Mouse (Mus musculus): ENCODE measurements around the gene Acmsd.
"Not testable (repeated sequence)": the region's sequence is repeated elsewhere in the genome, so short reads cannot be mapped to it uniquely, and the experiment has no call there.

Acmsd gene

GRCm38 (mm10) chr1:127729096-127729495, at the start of gene Acmsd:
Gene Acmsd, plus strand, starts transcription at chr1:127729413.
- DNase-seq, result peak; percentile 88 to 92

GRCm38 (mm10) chr1:127679498-127680133, 49.6 kb upstream of the Acmsd start, which contains the start of gene Tmem163:
Gene Tmem163, minus strand, starts transcription at chr1:127679548.
- peak; percentile 27 to 65 for DNase-seq

GRCm38 (mm10) chr1:127696533-127696932, 32.7 kb upstream of the Acmsd start:
- no peak for DNase-seq

- peak in 1 of 2 experiments; percentile 27 for DNase-seq
Observed at GRCm38 (mm10) chr1:127702187-127702586, 27.0 kb upstream of the Acmsd start.

- no peak for DNase-seq
Observed at GRCm38 (mm10) chr1:127706269-127706668, 22.9 kb upstream of the Acmsd start.

GRCm38 (mm10) chr1:127716441-127716840, 12.8 kb upstream of the Acmsd start:
- DNase-seq, result no peak

- no peak for DNase-seq
Observed at GRCm38 (mm10) chr1:127718290-127718689, 10.9 kb upstream of the Acmsd start.

- DNase-seq, result peak; percentile 52 to 81
Observed at GRCm38 (mm10) chr1:127723596-127723995, 5.6 kb upstream of the Acmsd start.

GRCm38 (mm10) chr1:127731086-127731485, 1.9 kb downstream of the Acmsd start:
- peak; percentile 31 to 57 for DNase-seq

GRCm38 (mm10) chr1:127732435-127732834, 3.2 kb downstream of the Acmsd start:
- peak; percentile 70 to 78 for DNase-seq

- peak; percentile 25 to 50 for DNase-seq
Observed at GRCm38 (mm10) chr1:127732841-127733240, 3.6 kb downstream of the Acmsd start.

GRCm38 (mm10) chr1:127735356-127735755, 6.1 kb downstream of the Acmsd start:
- peak; percentile 19 to 77 for DNase-seq

GRCm38 (mm10) chr1:127750401-127751102, 21.3 kb downstream of the Acmsd start:
- DNase-seq, result no peak

- no peak for DNase-seq
Observed at GRCm38 (mm10) chr1:127755806-127756205, 26.6 kb downstream of the Acmsd start.

- DNase-seq, result no peak
Observed at GRCm38 (mm10) chr1:127756331-127757163, 27.3 kb downstream of the Acmsd start.

- DNase-seq, result not testable (repeated sequence)
Observed at GRCm38 (mm10) chr1:127757164-127757545, 27.9 kb downstream of the Acmsd start.

GRCm38 (mm10) chr1:127765468-127765867, 36.3 kb downstream of the Acmsd start:
- peak in 1 of 2 experiments; percentile 7 for DNase-seq

GRCm38 (mm10) chr1:127766741-127767140, 37.5 kb downstream of the Acmsd start:
- no peak for DNase-seq

- peak in 1 of 2 experiments; percentile 7 for DNase-seq
Observed at GRCm38 (mm10) chr1:127773198-127773802, 44.1 kb downstream of the Acmsd start.

GRCm38 (mm10) chr1:127773803-127774500, 44.7 kb downstream of the Acmsd start, which contains the start of gene Ccnt2:
Gene Ccnt2, plus strand, starts transcription at chr1:127774164.
- peak; percentile 99 for DNase-seq

GRCm38 (mm10) chr1:127774501-127774880, 45.3 kb downstream of the Acmsd start:
- DNase-seq, result peak in 1 of 2 experiments; percentile 65

- no peak for DNase-seq
Observed at GRCm38 (mm10) chr1:127775206-127775720, 46.0 kb downstream of the Acmsd start.

All from kidney, postnatal 36 days (tissue).